Mouse (Mus musculus): ENCODE measurements around the gene Tlr9. TPM values are rescaled to one million over a fixed set of nuclear protein-coding genes. Genes with fewer than 3 reads are reported as not detected.

Tlr9 gene
- polyA plus RNA-seq, 1 experiment from 2014 or later: 0.19 TPM

- ATAC-seq: no peak
- H3K9me3 ChIP-seq: no peaks in the 10 kb centered on the region
- no peak overlapping the region for H3K9ac ChIP-seq
- peaks cover 59% of the 10 kb centered on the region for H3K36me3 ChIP-seq
- H3K27ac ChIP-seq: no peak overlapping the region
- H3K4me2 ChIP-seq (replicated peaks): no peak overlapping the region
- H3K27me3 ChIP-seq (replicated peaks): no peaks in the 10 kb centered on the region
- no peak overlapping the region for H3K4me3 ChIP-seq (replicated peaks)
- 96% methylated on average over 10 of the region's 10 CpGs for WGBS
- H3K4me1 ChIP-seq (replicated peaks): no peaks in the 10 kb centered on the region; the same call in 1 of the 2 replicates
Measured at GRCm38 (mm10) chr9:106237878-106238277, 15.5 kb downstream of the Tlr9 start.

DNA sequence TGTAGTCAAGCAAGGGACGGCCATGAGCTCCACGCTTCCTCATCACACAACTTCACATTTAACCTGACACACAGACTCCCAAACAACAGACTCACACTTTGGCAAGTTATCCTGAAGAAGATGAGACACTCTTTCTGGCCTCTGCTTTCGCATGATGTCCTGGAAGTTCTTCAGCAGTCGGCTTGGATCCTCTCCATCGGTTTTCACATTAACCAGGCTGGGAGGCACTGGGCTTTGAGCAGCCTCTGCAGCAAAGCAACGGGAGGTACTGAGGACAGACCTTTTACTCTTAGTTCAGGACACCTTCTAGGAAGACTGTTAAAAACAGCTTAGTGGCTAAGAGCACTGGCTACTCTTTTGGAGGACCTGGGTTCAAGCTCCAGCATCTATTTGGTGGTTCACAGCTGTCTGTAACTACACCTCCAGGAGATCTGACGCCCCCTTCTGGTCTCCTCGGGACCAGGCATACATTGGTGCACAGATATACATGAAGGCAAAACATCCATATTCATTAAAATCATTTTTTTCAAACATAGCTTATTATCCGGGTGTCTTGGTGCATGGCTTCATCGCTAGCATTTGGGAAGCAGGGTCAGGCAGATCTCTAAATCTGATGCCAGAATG is 19.3 kb downstream of the Tlr9 start:
- no peak overlapping the region for H3K4me2 ChIP-seq (replicated peaks)
- H3K27ac ChIP-seq: no peak overlapping the region
- H3K4me3 ChIP-seq (replicated peaks): no peak overlapping the region
- no peaks in the 10 kb centered on the region for H3K9me3 ChIP-seq
- WGBS: 89% methylated on average over 10 of the region's 10 CpGs
- peaks cover 34% of the 10 kb centered on the region for H3K36me3 ChIP-seq
- H3K27me3 ChIP-seq (replicated peaks): no peaks in the 10 kb centered on the region
- no peak overlapping the region for H3K9ac ChIP-seq
- H3K4me1 ChIP-seq (replicated peaks): peaks cover 5% of the 10 kb centered on the region
- ATAC-seq: no peak

DNA sequence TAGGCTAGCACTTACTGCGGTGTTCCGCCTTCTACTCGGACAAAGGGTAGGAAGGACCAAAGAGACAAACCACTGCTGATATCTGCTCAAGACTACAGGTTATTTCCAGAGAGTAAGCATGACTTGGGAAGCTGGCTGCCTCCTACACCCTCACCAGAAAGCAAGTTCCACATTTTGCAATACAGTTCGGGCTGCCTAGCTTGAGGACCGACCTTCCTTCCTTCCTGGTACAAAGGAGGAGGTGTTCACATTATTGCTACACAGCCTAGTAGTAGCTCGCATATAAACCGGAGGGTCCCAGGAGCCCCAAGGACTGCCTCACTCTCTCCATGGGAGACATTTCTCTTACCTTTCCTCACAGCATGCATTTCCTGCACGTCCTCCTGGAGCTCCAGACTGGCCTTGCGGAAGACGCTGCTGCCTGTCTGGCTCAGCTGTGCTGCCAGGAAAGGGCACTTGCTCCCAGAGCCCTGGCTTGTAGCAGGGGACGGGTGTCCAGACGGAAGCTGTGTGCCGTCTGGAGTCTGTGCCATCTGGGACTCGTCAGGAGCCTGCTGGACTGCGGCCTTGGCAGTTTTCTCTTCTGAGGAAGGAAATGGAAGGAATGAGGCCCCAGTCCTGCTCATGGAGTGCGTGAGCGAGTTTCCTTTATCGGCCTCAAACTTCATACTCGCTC is 20.6 kb downstream of the Tlr9 start:
- Histone ChIP-seq H3K27ac (peak overlapping the region; percentile 34), H3K9ac (no peak overlapping the region), H3K27me3 (replicated peaks) (no peaks in the 10 kb centered on the region), H3K4me3 (replicated peaks) (no peak overlapping the region), H3K36me3 (peaks cover 27% of the 10 kb centered on the region), H3K4me2 (replicated peaks) (peak overlapping the region; percentile 9; the same call in 1 of the 2 replicates), H3K9me3 (no peaks in the 10 kb centered on the region), H3K4me1 (replicated peaks) (peaks cover 7% of the 10 kb centered on the region)
- 49% methylated on average over 19 of the region's 19 CpGs for WGBS
- ATAC-seq: no peak

- ATAC-seq: peak; percentile 55
- no peaks in the 10 kb centered on the region for H3K9me3 ChIP-seq
- H3K27ac ChIP-seq: peak overlapping the region; percentile 74
- H3K27me3 ChIP-seq (replicated peaks): no peaks in the 10 kb centered on the region
- no peak overlapping the region for H3K4me3 ChIP-seq (replicated peaks)
- WGBS: 63% methylated on average over 11 of the region's 11 CpGs
- H3K4me1 ChIP-seq (replicated peaks): peaks cover 38% of the 10 kb centered on the region
- peak overlapping the region; percentile 34 for H3K4me2 ChIP-seq (replicated peaks)
- H3K9ac ChIP-seq: no peak overlapping the region
- no peaks in the 10 kb centered on the region for H3K36me3 ChIP-seq
Measured at GRCm38 (mm10) chr9:106249550-106249949, 27.2 kb downstream of the Tlr9 start.

GRCm38 (mm10) chr9:106250245-106250644 is 27.8 kb downstream of the Tlr9 start:
- Histone ChIP-seq H3K27ac (peak overlapping the region; percentile 74), H3K36me3 (no peaks in the 10 kb centered on the region), H3K9ac (no peak overlapping the region), H3K4me3 (replicated peaks) (no peak overlapping the region), H3K9me3 (no peaks in the 10 kb centered on the region), H3K4me2 (replicated peaks) (peak overlapping the region; percentile 34), H3K4me1 (replicated peaks) (peaks cover 38% of the 10 kb centered on the region), H3K27me3 (replicated peaks) (no peaks in the 10 kb centered on the region)
- WGBS: 17% methylated on average over 4 of the region's 4 CpGs
- peak; percentile 70 for ATAC-seq

DNA sequence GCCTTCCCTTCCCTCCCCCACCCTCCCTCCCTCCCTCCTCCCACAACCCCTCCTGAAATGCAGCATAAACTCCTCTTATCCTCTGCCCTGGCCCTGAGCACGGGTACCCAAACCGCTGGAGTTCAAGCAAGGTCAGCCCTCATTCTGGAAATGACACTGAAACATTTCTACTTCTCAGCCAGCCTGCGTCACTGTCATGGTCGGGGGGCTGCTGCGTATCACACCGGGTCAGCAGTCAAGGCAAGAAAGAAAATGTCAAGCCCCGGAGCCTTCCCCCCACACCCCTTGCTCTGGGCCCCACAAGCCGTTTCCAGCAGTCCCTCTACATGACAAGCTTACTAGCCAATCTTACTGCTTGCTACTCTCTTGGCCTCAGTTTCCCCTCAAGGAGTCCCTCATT is 28.7 kb downstream of the Tlr9 start:
- Histone ChIP-seq H3K9ac (no peak overlapping the region), H3K9me3 (no peaks in the 10 kb centered on the region), H3K27ac (peak overlapping the region; percentile 74; the same call in 1 of the 2 replicates), H3K27me3 (replicated peaks) (no peaks in the 10 kb centered on the region), H3K36me3 (no peaks in the 10 kb centered on the region), H3K4me3 (replicated peaks) (no peak overlapping the region), H3K4me1 (replicated peaks) (peaks cover 38% of the 10 kb centered on the region), H3K4me2 (replicated peaks) (no peak overlapping the region)
- ATAC-seq: no peak
- 51% methylated on average over 8 of the region's 8 CpGs for WGBS

DNA sequence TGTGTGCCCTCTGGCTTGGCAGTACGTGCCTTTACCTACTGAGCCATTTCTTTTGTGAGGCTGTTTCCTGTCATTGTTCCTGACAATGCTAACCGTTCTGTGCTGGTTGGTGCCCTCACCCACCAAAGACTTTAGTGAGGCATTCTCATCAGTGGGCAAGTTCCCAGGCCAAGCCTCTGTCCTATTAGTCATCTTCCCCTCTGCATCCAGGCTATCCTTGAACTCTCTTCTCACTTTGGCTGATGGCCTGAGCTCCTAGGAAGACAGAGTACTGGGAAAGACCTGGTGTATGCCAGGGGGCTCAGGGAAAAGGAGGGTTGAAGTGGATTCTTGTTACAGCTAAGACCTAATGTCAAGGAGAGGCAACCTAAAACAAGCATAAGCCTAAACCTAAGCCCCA is 31.6 kb downstream of the Tlr9 start:
- H3K27me3 ChIP-seq (replicated peaks): no peaks in the 10 kb centered on the region

DNA sequence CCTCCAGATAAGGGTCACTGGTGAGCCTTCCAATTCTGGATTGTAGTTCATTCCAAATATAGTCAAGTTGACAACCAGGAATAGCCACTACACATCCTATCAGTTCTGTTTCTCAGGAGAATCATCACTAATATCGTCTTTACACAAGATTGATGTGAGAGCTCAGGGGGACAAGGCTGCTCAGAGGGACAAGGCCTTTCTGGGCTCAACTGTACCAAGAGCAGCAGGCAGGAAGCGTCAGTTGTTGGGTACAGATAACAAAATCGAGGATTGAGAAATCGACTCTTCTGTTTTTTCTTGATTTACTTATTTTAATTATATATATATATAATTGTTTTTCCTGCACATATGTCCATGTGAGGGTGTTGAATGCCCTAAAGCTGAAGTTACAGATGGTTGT is 36.0 kb downstream of the Tlr9 start:
- no peak for ATAC-seq
- WGBS: 85% methylated on average over 4 of the region's 4 CpGs
- H3K9ac ChIP-seq: no peak overlapping the region
- no peak overlapping the region for H3K4me3 ChIP-seq (replicated peaks)
- H3K4me1 ChIP-seq (replicated peaks): 0 out of 2 replicates have a peak, but pooled peaks cover 3% of the 10 kb centered on the region
- no peaks in the 10 kb centered on the region for H3K27me3 ChIP-seq (replicated peaks)
- H3K4me2 ChIP-seq (replicated peaks): no peak overlapping the region
- H3K36me3 ChIP-seq: no peaks in the 10 kb centered on the region
- H3K9me3 ChIP-seq: no peaks in the 10 kb centered on the region
- H3K27ac ChIP-seq: no peak overlapping the region

More for the DNA sequence above, 31.6 kb downstream of the Tlr9 start:
- Histone ChIP-seq H3K9me3 (no peaks in the 10 kb centered on the region), H3K4me1 (replicated peaks) (peaks cover 26% of the 10 kb centered on the region), H3K36me3 (no peaks in the 10 kb centered on the region), H3K4me3 (replicated peaks) (no peak overlapping the region), H3K27ac (no peak overlapping the region), H3K9ac (no peak overlapping the region), H3K4me2 (replicated peaks) (no peak overlapping the region)
- WGBS: 88% methylated on average over 2 of the region's 2 CpGs
- ATAC-seq: no peak

- 58% methylated on average over 5 of the region's 5 CpGs for WGBS
- H3K9me3 ChIP-seq: no peaks in the 10 kb centered on the region
- H3K9ac ChIP-seq: no peak overlapping the region
- H3K4me1 ChIP-seq (replicated peaks): 0 out of 2 replicates have a peak, but pooled peaks cover 3% of the 10 kb centered on the region
- H3K27me3 ChIP-seq (replicated peaks): no peaks in the 10 kb centered on the region
- H3K4me2 ChIP-seq (replicated peaks): no peak overlapping the region
- no peak overlapping the region for H3K4me3 ChIP-seq (replicated peaks)
- ATAC-seq: no peak
- H3K36me3 ChIP-seq: no peaks in the 10 kb centered on the region
- H3K27ac ChIP-seq: no peak overlapping the region
Measured at GRCm38 (mm10) chr9:106258990-106259389, 36.6 kb downstream of the Tlr9 start.

GRCm38 (mm10) chr9:106261058-106261457 is 38.7 kb downstream of the Tlr9 start:
- no peaks in the 10 kb centered on the region for H3K9me3 ChIP-seq
- H3K27me3 ChIP-seq (replicated peaks): no peaks in the 10 kb centered on the region
- 0 out of 2 replicates have a peak, but pooled peaks cover 3% of the 10 kb centered on the region for H3K4me1 ChIP-seq (replicated peaks)
- no peaks in the 10 kb centered on the region for H3K36me3 ChIP-seq
- ATAC-seq: no peak
- H3K4me3 ChIP-seq (replicated peaks): no peak overlapping the region
- 77% methylated on average over 6 of the region's 6 CpGs for WGBS
- H3K4me2 ChIP-seq (replicated peaks): no peak overlapping the region
- H3K9ac ChIP-seq: no peak overlapping the region
- no peak overlapping the region for H3K27ac ChIP-seq

DNA sequence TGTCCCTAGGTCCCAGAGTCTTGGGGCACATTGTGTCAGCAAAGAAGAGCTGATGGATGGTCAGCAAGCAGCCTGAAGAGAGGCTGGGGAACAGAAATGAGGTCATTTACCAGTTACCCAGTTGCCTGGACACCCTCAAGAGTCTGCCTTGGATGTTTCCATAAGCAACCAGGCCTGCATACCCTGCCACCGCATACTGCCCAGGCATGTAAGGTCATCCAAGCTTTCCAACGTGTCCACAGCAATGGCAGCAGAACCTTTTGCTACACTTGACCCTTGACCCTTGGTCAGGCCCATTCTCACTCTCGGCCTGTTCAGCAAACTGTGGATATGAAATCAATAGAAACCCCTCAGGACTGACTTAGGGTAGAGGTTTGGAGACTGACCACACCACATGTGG is 39.1 kb downstream of the Tlr9 start:
- no peak overlapping the region for H3K4me2 ChIP-seq (replicated peaks)
- H3K27me3 ChIP-seq (replicated peaks): no peaks in the 10 kb centered on the region
- H3K9me3 ChIP-seq: no peaks in the 10 kb centered on the region
- no peak for ATAC-seq
- no peaks in the 10 kb centered on the region for H3K36me3 ChIP-seq
- no peak overlapping the region for H3K27ac ChIP-seq
- WGBS: 78% methylated on average over 3 of the region's 3 CpGs
- 0 out of 2 replicates have a peak, but pooled peaks cover 3% of the 10 kb centered on the region for H3K4me1 ChIP-seq (replicated peaks)
- H3K4me3 ChIP-seq (replicated peaks): no peak overlapping the region
- H3K9ac ChIP-seq: no peak overlapping the region

- WGBS: 83% methylated on average over 3 of the region's 3 CpGs
- H3K9me3 ChIP-seq: no peaks in the 10 kb centered on the region
- H3K4me3 ChIP-seq (replicated peaks): no peak overlapping the region
- no peaks in the 10 kb centered on the region for H3K36me3 ChIP-seq
- no peaks in the 10 kb centered on the region for H3K27me3 ChIP-seq (replicated peaks)
- H3K27ac ChIP-seq: no peak overlapping the region
- ATAC-seq: no peak
- H3K9ac ChIP-seq: no peak overlapping the region
- no peak overlapping the region for H3K4me2 ChIP-seq (replicated peaks)
- 0 out of 2 replicates have a peak, but pooled peaks cover 3% of the 10 kb centered on the region for H3K4me1 ChIP-seq (replicated peaks)
Measured at GRCm38 (mm10) chr9:106262075-106262474, 39.7 kb downstream of the Tlr9 start.
